Mouse (Mus musculus) kidney, adult 2 months (tissue): ENCODE data around the gene Prok2.

Experiments used
- CTCF ChIP-seq: fragments of 200-500 bp; conservative IDR thresholded peaks from 2 replicates; pipeline ENCODE4 v1.5.1; 2011; ENCODE audit warnings: low read depth, mild to moderate bottlenecking, control low read depth, low read length, moderate library complexity, mixed read lengths; ENCODE audit not compliant: insufficient read depth, insufficient read length
- POLR2A ChIP-seq: fragments of 200-500 bp; IDR thresholded peaks from one replicate; pipeline ENCODE4 v1.6.1; 2011; ENCODE audit warnings: low read depth, low read length, control low read depth

- TF ChIP-seq CTCF (no peak), POLR2A (no peak)
Measured at GRCm38 (mm10) chr6:99756105-99756504, 29.9 kb upstream of the Prok2 start.
